Mouse (Mus musculus) adrenal gland, adult (tissue): ENCODE measurements around the gene Clns1a.

ENCODE experiments used
- DNase-seq, 2 experiments: peaks; one replicate each; pipeline ENCODE4 v3.0.0; 2022 to 2023; ENCODE audit warnings: low spot score in 1 of 2; ENCODE audit not compliant: inconsistent age in 2 of 2

Gene Clns1a

GRCm38 (mm10) chr7:97696506-97697254 lies at the start of gene Clns1a:
Clns1a (plus strand) TSS chr7:97696634.
- peak; percentile 92 to 97 for DNase-seq

- no peak for DNase-seq
Measured at GRCm38 (mm10) chr7:97647656-97648055, 48.8 kb upstream of the Clns1a start.

GRCm38 (mm10) chr7:97650729-97651128 lies 45.7 kb upstream of the Clns1a start:
- DNase-seq = no peak

- DNase-seq = no peak
Measured at GRCm38 (mm10) chr7:97656144-97656543, 40.3 kb upstream of the Clns1a start.

- DNase-seq = no peak
Measured at GRCm38 (mm10) chr7:97661634-97662033, 34.8 kb upstream of the Clns1a start.

GRCm38 (mm10) chr7:97679239-97679638 lies 17.2 kb upstream of the Clns1a start:
- peak in 1 of 2 experiments; percentile 58 for DNase-seq

GRCm38 (mm10) chr7:97687831-97688230 lies 8.6 kb upstream of the Clns1a start:
- DNase-seq = no peak

- DNase-seq = no peak
Measured at GRCm38 (mm10) chr7:97695441-97695840, 993 bp upstream of the Clns1a start.

- DNase-seq = no peak
Measured at GRCm38 (mm10) chr7:97696133-97696505, 315 bp upstream of the Clns1a start.

GRCm38 (mm10) chr7:97700173-97700572 lies 3.7 kb downstream of the Clns1a start:
- no peak for DNase-seq

- DNase-seq = no peak
Measured at GRCm38 (mm10) chr7:97701106-97701505, 4.7 kb downstream of the Clns1a start.

GRCm38 (mm10) chr7:97707123-97707522 lies 10.7 kb downstream of the Clns1a start:
- DNase-seq = peak in 1 of 2 experiments; percentile 47

- no peak for DNase-seq
Measured at GRCm38 (mm10) chr7:97707809-97708208, 11.4 kb downstream of the Clns1a start.

- DNase-seq = no peak
Measured at GRCm38 (mm10) chr7:97709204-97709603, 12.8 kb downstream of the Clns1a start.

GRCm38 (mm10) chr7:97714651-97715050 lies 18.2 kb downstream of the Clns1a start:
- DNase-seq = no peak

- DNase-seq = no peak
Measured at GRCm38 (mm10) chr7:97717326-97717725, 20.9 kb downstream of the Clns1a start.

GRCm38 (mm10) chr7:97719078-97719477 lies 22.6 kb downstream of the Clns1a start:
- DNase-seq = no peak

GRCm38 (mm10) chr7:97720109-97720508 lies 23.7 kb downstream of the Clns1a start:
- no peak for DNase-seq

GRCm38 (mm10) chr7:97722278-97722918 lies 26.0 kb downstream of the Clns1a start:
- DNase-seq = no peak

GRCm38 (mm10) chr7:97723646-97724538 lies 27.5 kb downstream of the Clns1a start:
- DNase-seq = no peak

GRCm38 (mm10) chr7:97725401-97725800 lies 29.0 kb downstream of the Clns1a start:
- DNase-seq = no peak

- no peak for DNase-seq
Measured at GRCm38 (mm10) chr7:97726080-97726479, 29.6 kb downstream of the Clns1a start.
